Mouse (Mus musculus): ENCODE data around the gene 4933416C03Rik. TPM values are rescaled to one million over a fixed set of nuclear protein-coding genes. Genes with fewer than 3 reads are reported as not detected.

The 4933416C03Rik gene
- polyA plus RNA-seq, 1 experiment from 2014 or later = 0.08 TPM

DNA sequence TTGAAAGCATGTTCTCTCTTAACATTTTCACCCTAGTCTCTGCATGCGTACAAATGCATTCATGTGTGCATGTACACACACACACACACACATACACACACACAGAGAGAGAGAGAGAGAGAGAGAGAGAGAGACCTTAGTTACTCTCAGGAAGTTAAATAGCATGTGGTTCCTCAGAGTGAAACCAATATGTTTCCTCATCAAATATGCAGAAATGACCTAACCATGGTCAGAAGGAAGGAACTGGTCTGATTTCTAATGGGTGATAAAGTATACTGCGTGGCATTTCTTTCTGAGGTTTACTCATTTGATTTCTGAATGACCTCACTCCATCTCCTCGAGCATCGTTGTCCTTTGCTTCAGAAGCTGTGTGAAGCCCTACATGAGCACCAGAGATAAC, 17.5 kb upstream of the 4933416C03Rik start:
- H3K27ac ChIP-seq (ENCODE audit: low read depth, low read length) = no peak overlapping the region
- no peak for ATAC-seq (ENCODE audit: low FRiP score)
- no peak overlapping the region for H3K4me3 ChIP-seq (ENCODE audit: low read depth, low read length)
- no peak for DNase-seq (ENCODE audit: low spot score)
- no peak overlapping the region for H3K4me2 ChIP-seq (replicated peaks; ENCODE audit: low read depth, low read length)
- H3K36me3 ChIP-seq (ENCODE audit: control insufficient read depth, insufficient read depth, low read length) = no peaks in the 10 kb centered on the region
- H3K4me1 ChIP-seq (replicated peaks; ENCODE audit: control insufficient read depth, insufficient read depth, low read length) = no peaks in the 10 kb centered on the region
- WGBS = 90% methylated on average over 4 of the region's 4 CpGs
- no peak overlapping the region for H3K9ac ChIP-seq (ENCODE audit: low read depth, low read length)
- no peaks in the 10 kb centered on the region for H3K27me3 ChIP-seq (ENCODE audit: control insufficient read depth, insufficient read depth, low read length)
- no peaks in the 10 kb centered on the region for H3K9me3 ChIP-seq (ENCODE audit: control insufficient read depth, low read length)

DNA sequence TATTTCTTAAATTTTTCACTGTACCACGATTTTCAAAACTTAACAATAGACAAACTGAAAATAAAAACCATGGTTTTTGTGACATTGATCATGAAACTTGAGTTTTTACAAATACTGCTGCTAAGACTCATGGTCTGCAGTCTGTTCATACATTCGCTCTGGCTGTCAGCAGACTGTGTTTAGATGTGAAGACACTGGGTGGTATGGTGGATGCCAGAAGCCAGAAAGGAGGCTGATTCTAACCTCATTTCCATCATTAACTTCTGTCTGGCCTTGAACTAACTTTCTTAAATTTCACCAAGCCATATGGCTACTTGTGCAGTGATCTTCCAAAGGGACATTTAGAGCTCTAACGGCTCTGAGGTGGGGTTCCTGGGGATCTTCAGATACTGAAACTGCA, 16.7 kb upstream of the 4933416C03Rik start:
- Histone ChIP-seq H3K36me3 (ENCODE audit: control insufficient read depth, insufficient read depth, low read length) (no peaks in the 10 kb centered on the region), H3K4me3 (ENCODE audit: low read depth, low read length) (no peak overlapping the region), H3K27me3 (ENCODE audit: control insufficient read depth, insufficient read depth, low read length) (no peaks in the 10 kb centered on the region), H3K4me1 (replicated peaks; ENCODE audit: control insufficient read depth, insufficient read depth, low read length) (no peaks in the 10 kb centered on the region), H3K4me2 (replicated peaks; ENCODE audit: low read depth, low read length) (no peak overlapping the region), H3K9ac (ENCODE audit: low read depth, low read length) (no peak overlapping the region), H3K27ac (ENCODE audit: low read depth, low read length) (no peak overlapping the region), H3K9me3 (ENCODE audit: control insufficient read depth, low read length) (no peaks in the 10 kb centered on the region)
- DNase-seq (ENCODE audit: low spot score) = no peak
- ATAC-seq (ENCODE audit: low FRiP score) = no peak
- WGBS = 82% methylated on average over 3 of the region's 3 CpGs

DNA sequence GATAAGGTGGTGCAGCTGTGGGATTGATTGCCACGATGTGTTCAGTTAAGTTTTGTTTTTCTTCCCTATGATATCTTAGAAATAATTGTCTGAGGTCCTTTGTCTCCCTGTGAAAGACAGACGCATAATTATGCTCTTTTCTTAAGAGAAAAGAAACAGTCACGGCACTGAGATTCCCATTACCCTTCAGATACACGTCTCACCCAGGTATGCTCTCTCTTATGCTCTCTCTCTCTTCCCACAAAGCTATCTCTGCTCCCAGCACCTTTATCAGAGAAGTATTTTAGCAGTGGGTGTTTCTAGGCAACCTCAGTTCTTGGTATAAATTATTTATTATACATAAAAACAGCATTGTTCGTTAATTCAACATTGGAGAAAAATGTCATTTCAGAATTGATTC, 11.6 kb upstream of the 4933416C03Rik start:
- Histone ChIP-seq H3K4me3 (ENCODE audit: low read depth, low read length) (no peak overlapping the region), H3K9ac (ENCODE audit: low read depth, low read length) (no peak overlapping the region), H3K4me1 (replicated peaks; ENCODE audit: control insufficient read depth, insufficient read depth, low read length) (no peaks in the 10 kb centered on the region), H3K27me3 (ENCODE audit: control insufficient read depth, insufficient read depth, low read length) (no peaks in the 10 kb centered on the region), H3K27ac (ENCODE audit: low read depth, low read length) (no peak overlapping the region), H3K36me3 (ENCODE audit: control insufficient read depth, insufficient read depth, low read length) (no peaks in the 10 kb centered on the region), H3K4me2 (replicated peaks; ENCODE audit: low read depth, low read length) (no peak overlapping the region), H3K9me3 (ENCODE audit: control insufficient read depth, low read length) (no peaks in the 10 kb centered on the region)
- ATAC-seq (ENCODE audit: low FRiP score) = no peak
- DNase-seq (ENCODE audit: low spot score) = no peak
- 77% methylated on average over 5 of the region's 5 CpGs for WGBS

DNA sequence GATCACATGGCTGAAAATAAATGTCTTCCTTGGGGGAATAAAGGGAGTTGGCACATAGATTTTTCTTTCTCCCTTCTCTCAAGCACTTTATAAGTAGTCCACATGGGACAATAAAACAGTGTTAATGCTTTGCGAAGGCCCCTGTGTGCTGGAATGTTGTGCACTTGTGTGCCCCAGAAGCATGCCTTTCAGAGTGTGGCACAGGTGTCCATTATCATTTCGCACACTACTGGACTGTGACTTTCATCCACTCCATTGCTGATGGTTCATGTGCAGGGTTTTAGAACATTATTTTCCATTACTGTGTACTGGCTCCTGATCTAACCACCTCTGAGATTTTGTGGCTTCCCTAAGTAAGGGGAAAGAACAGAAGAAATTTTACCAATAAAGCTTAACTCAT, 10.1 kb upstream of the 4933416C03Rik start:
- WGBS = 90% methylated on average over 2 of the region's 2 CpGs
- DNase-seq (ENCODE audit: low spot score) (no peak), ATAC-seq (ENCODE audit: low FRiP score) (no peak)
- Histone ChIP-seq H3K4me1 (replicated peaks; ENCODE audit: control insufficient read depth, insufficient read depth, low read length) (no peaks in the 10 kb centered on the region), H3K4me2 (replicated peaks; ENCODE audit: low read depth, low read length) (no peak overlapping the region), H3K4me3 (ENCODE audit: low read depth, low read length) (no peak overlapping the region), H3K36me3 (ENCODE audit: control insufficient read depth, insufficient read depth, low read length) (no peaks in the 10 kb centered on the region), H3K27ac (ENCODE audit: low read depth, low read length) (no peak overlapping the region), H3K9me3 (ENCODE audit: control insufficient read depth, low read length) (no peaks in the 10 kb centered on the region), H3K27me3 (ENCODE audit: control insufficient read depth, insufficient read depth, low read length) (no peaks in the 10 kb centered on the region), H3K9ac (ENCODE audit: low read depth, low read length) (no peak overlapping the region)

DNA sequence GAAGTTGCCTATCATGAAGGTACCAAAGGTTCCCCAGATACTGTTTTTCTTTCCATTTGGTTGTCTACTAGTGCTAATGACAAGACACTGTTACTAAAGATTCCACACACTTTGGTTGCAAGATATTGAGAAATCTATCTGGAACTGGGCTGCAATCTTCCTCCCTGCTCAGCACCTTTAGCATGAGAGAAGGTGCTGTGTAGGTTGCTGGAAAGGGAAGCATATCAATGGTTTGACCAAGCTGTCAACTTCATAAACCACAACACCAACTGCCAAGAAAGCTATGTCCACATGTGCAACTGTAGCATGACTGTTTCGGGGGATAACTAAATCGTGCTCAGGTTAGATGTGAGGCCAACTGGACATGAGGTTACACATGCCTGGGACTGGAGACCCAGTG, 7.7 kb upstream of the 4933416C03Rik start:
- Histone ChIP-seq H3K4me3 (ENCODE audit: low read depth, low read length) (no peak overlapping the region), H3K9me3 (ENCODE audit: control insufficient read depth, low read length) (no peaks in the 10 kb centered on the region), H3K4me1 (replicated peaks; ENCODE audit: control insufficient read depth, insufficient read depth, low read length) (no peaks in the 10 kb centered on the region), H3K27me3 (ENCODE audit: control insufficient read depth, insufficient read depth, low read length) (no peaks in the 10 kb centered on the region), H3K36me3 (ENCODE audit: control insufficient read depth, insufficient read depth, low read length) (no peaks in the 10 kb centered on the region), H3K27ac (ENCODE audit: low read depth, low read length) (no peak overlapping the region), H3K9ac (ENCODE audit: low read depth, low read length) (no peak overlapping the region), H3K4me2 (replicated peaks; ENCODE audit: low read depth, low read length) (no peak overlapping the region)
- ATAC-seq (ENCODE audit: low FRiP score) = no peak
- WGBS = 85% methylated on average over 2 of the region's 2 CpGs
- no peak for DNase-seq (ENCODE audit: low spot score)

DNA sequence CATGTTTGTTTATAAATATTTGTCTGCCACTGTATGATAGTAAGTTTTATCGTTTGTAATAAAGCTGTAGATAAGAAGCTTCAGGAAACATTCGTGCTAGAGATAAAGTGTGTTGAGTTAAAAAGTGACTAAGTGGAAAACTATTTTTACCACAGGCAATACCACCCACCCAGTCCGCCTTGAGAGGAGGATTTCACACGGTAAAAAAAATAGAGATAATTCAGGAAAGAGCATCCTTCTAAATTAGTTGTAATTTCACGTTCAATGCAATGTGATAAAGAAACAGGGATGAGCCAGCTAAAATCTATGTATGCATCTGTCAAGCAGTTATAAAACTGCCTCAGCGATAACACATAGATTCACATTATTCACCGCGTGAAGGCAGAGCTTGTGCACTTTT, 3.3 kb upstream of the 4933416C03Rik start:
- Histone ChIP-seq H3K4me1 (replicated peaks; ENCODE audit: control insufficient read depth, insufficient read depth, low read length) (no peaks in the 10 kb centered on the region), H3K27me3 (ENCODE audit: control insufficient read depth, insufficient read depth, low read length) (no peaks in the 10 kb centered on the region), H3K36me3 (ENCODE audit: control insufficient read depth, insufficient read depth, low read length) (no peaks in the 10 kb centered on the region), H3K9ac (ENCODE audit: low read depth, low read length) (no peak overlapping the region), H3K27ac (ENCODE audit: low read depth, low read length) (no peak overlapping the region), H3K4me2 (replicated peaks; ENCODE audit: low read depth, low read length) (no peak overlapping the region), H3K4me3 (ENCODE audit: low read depth, low read length) (no peak overlapping the region), H3K9me3 (ENCODE audit: control insufficient read depth, low read length) (no peaks in the 10 kb centered on the region; the same call in 1 of the 2 replicates)
- ATAC-seq (ENCODE audit: low FRiP score) (no peak), DNase-seq (ENCODE audit: low spot score) (no peak)
- WGBS = 91% methylated on average over 8 of the region's 8 CpGs

DNA sequence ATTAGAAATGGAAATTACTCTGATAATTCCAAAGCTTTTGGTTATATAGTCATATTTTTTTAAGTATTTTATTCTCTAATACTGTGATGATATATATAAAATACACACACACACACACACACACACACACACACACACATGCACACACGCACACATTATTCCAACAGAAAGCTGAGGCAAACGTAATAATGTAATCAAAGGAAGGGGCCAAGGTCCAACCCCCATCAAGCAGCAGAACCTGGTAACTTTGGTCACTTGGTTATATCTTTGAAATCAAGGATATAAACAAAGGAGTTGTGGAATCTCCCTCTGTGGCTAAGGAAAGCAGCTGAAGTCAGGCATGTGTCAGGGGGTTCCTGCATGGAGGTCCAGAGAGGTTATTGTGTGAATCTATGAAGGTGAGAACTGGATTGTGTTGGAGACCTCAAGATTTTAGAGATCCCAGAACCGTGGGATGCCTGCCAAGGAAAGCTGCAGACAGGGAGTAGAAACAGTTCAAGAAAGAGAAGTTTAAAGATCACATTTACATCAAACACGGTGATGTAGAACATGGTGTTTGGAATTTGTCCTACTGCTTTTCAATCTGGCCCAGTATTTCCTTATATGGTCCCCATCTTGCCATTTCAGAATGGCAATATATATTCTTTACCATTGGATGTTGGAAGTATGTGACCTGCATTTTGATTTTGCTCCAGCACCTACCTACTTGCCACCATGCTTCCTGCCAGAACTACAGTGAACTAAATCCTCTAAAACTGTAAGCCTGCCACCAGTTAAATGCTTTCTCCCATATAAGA, 2.4 kb upstream of the 4933416C03Rik start:
- no peak for DNase-seq (ENCODE audit: low spot score)

DNA sequence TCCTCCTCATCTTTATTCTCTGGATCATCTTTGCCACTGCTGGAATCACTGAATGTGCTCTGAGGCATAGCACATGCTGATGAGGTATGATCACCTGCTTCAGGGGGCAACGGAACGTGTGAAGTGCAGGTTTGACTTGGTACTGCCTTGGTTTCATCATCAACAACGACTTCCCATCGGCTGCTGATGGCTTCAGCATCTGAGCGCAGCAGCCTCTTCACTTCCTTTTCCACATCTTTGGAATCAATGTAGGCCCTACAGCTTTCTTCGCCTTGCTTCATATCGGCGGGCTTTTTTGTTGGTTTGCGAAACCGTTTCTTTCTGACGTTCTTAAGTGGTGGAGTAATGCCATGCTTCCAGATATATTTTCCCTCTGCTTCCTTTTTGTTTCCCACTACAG, 849 bp downstream of the 4933416C03Rik start:
- H3K4me1 ChIP-seq (replicated peaks; ENCODE audit: control insufficient read depth, insufficient read depth, low read length) = no peaks in the 10 kb centered on the region
- no peak for ATAC-seq (ENCODE audit: low FRiP score)

More for the DNA sequence above, 2.4 kb upstream of the 4933416C03Rik start:
- no peak for ATAC-seq (ENCODE audit: low FRiP score)
- no peak overlapping the region for H3K4me3 ChIP-seq (ENCODE audit: low read depth, low read length)
- whole genome bisulfite sequencing = 83% methylated on average over 4 of the region's 4 CpGs
- H3K36me3 ChIP-seq (ENCODE audit: control insufficient read depth, insufficient read depth, low read length) = no peaks in the 10 kb centered on the region
- H3K9me3 ChIP-seq (ENCODE audit: control insufficient read depth, low read length) = no peaks in the 10 kb centered on the region; the same call in 1 of the 2 replicates
- no peaks in the 10 kb centered on the region for H3K4me1 ChIP-seq (replicated peaks; ENCODE audit: control insufficient read depth, insufficient read depth, low read length)
- no peak overlapping the region for H3K4me2 ChIP-seq (replicated peaks; ENCODE audit: low read depth, low read length)
- H3K27me3 ChIP-seq (ENCODE audit: control insufficient read depth, insufficient read depth, low read length) = no peaks in the 10 kb centered on the region
- H3K9ac ChIP-seq (ENCODE audit: low read depth, low read length) = no peak overlapping the region
- no peak overlapping the region for H3K27ac ChIP-seq (ENCODE audit: low read depth, low read length)

DNA sequence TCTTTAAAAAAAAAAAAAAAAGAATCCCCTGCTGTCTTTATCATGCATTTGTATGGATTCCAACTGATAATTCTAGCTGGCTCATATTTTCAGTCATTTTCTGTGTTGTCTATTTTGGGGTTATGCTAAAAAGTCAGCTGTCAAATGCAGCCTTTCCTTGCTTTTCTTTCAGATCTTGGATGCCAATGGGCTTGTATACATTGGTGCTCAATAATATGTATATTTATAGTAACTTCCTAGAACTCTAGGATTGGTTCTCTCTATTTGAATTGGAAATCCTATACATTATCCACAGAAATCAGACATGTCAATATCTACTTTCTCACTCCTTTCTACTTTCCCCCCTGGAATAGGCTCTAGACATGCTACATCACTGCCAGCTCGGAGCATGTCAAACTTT, 5.0 kb downstream of the 4933416C03Rik start:
- Histone ChIP-seq H3K9me3 (ENCODE audit: control insufficient read depth, low read length) (no peaks in the 10 kb centered on the region; the same call in 1 of the 2 replicates), H3K9ac (ENCODE audit: low read depth, low read length) (no peak overlapping the region), H3K4me1 (replicated peaks; ENCODE audit: control insufficient read depth, insufficient read depth, low read length) (no peaks in the 10 kb centered on the region), H3K27ac (ENCODE audit: low read depth, low read length) (no peak overlapping the region), H3K4me2 (replicated peaks; ENCODE audit: low read depth, low read length) (no peak overlapping the region), H3K4me3 (ENCODE audit: low read depth, low read length) (no peak overlapping the region), H3K27me3 (ENCODE audit: control insufficient read depth, insufficient read depth, low read length) (no peaks in the 10 kb centered on the region), H3K36me3 (ENCODE audit: control insufficient read depth, insufficient read depth, low read length) (no peaks in the 10 kb centered on the region)
- DNase-seq (ENCODE audit: low spot score) = no peak
- ATAC-seq (ENCODE audit: low FRiP score) = no peak
- 74% methylated on average over 1 of the region's 1 CpGs for WGBS

More for the DNA sequence above, 849 bp downstream of the 4933416C03Rik start:
- H3K4me2 ChIP-seq (replicated peaks; ENCODE audit: low read depth, low read length) = no peak overlapping the region
- no peak overlapping the region for H3K9ac ChIP-seq (ENCODE audit: low read depth, low read length)
- H3K4me3 ChIP-seq (ENCODE audit: low read depth, low read length) = no peak overlapping the region
- no peak overlapping the region for H3K27ac ChIP-seq (ENCODE audit: low read depth, low read length)
- H3K36me3 ChIP-seq (ENCODE audit: control insufficient read depth, insufficient read depth, low read length) = no peaks in the 10 kb centered on the region
- 96% methylated on average over 11 of the region's 11 CpGs for WGBS
- H3K27me3 ChIP-seq (ENCODE audit: control insufficient read depth, insufficient read depth, low read length) = no peaks in the 10 kb centered on the region
- no peaks in the 10 kb centered on the region; the same call in 1 of the 2 replicates for H3K9me3 ChIP-seq (ENCODE audit: control insufficient read depth, low read length)
- no peak for DNase-seq (ENCODE audit: low spot score)
